Mouse (Mus musculus): ENCODE data around the gene Dgkq. TPM values are rescaled to one million over a fixed set of nuclear protein-coding genes. Genes with fewer than 3 reads are reported as not detected.
A peak's percentile ranks its signal among the peaks of the same experiment; 100 is the strongest.
"Not testable (repeated sequence)": the region's sequence is repeated elsewhere in the genome, so short reads cannot be mapped to it uniquely, and the experiment has no call there.

Dgkq gene
- polyA plus RNA-seq, 1 experiment from 2014 or later, result 6.6 TPM

- no peak for DNase-seq (ENCODE audit: low spot score)
These were observed 14.1 kb downstream of the Dgkq start for GRCm38 (mm10) chr5:108655381-108655780.

GRCm38 (mm10) chr5:108654444-108654990 lies 15.0 kb downstream of the Dgkq start:
- DNase-seq (ENCODE audit: low spot score), result no peak

GRCm38 (mm10) chr5:108653341-108653740 lies 16.1 kb downstream of the Dgkq start:
- DNase-seq (ENCODE audit: low spot score), result no peak

GRCm38 (mm10) chr5:108651823-108652222 lies 17.6 kb downstream of the Dgkq start:
- peak; percentile 76 for DNase-seq (ENCODE audit: low spot score)

- no peak for DNase-seq (ENCODE audit: low spot score)
These were observed 18.2 kb downstream of the Dgkq start for GRCm38 (mm10) chr5:108651136-108651720.

- no peak for DNase-seq (ENCODE audit: low spot score)
These were observed 19.1 kb downstream of the Dgkq start for GRCm38 (mm10) chr5:108650341-108650740.

GRCm38 (mm10) chr5:108648937-108649576 lies 20.4 kb downstream of the Dgkq start:
- DNase-seq (ENCODE audit: low spot score), result no peak

GRCm38 (mm10) chr5:108647820-108648465 lies 21.5 kb downstream of the Dgkq start:
- DNase-seq (ENCODE audit: low spot score), result no peak

GRCm38 (mm10) chr5:108647311-108647710 lies 22.2 kb downstream of the Dgkq start:
- DNase-seq (ENCODE audit: low spot score), result no peak

GRCm38 (mm10) chr5:108646343-108646660 lies 23.2 kb downstream of the Dgkq start:
- DNase-seq (ENCODE audit: low spot score), result no peak

GRCm38 (mm10) chr5:108645651-108646342 lies 23.7 kb downstream of the Dgkq start:
- DNase-seq (ENCODE audit: low spot score), result no peak

GRCm38 (mm10) chr5:108643674-108644073 lies 25.8 kb downstream of the Dgkq start:
- no peak for DNase-seq (ENCODE audit: low spot score)

- DNase-seq (ENCODE audit: low spot score), result no peak
These were observed 33.3 kb downstream of the Dgkq start for GRCm38 (mm10) chr5:108636172-108636571.

- not testable (repeated sequence) for DNase-seq (ENCODE audit: low spot score)
These were observed 35.4 kb downstream of the Dgkq start for GRCm38 (mm10) chr5:108634088-108634487.

GRCm38 (mm10) chr5:108633676-108634075 lies 35.8 kb downstream of the Dgkq start:
- no peak for DNase-seq (ENCODE audit: low spot score)

GRCm38 (mm10) chr5:108629634-108630483 lies 39.6 kb downstream of the Dgkq start, which contains the start of the genes Gak and Tmem175:
TSS of gene Gak (minus strand) at chr5:108629755.
TSS of gene Tmem175 (plus strand) at chr5:108629770.
- peak; percentile 97 for DNase-seq (ENCODE audit: low spot score)

GRCm38 (mm10) chr5:108628891-108629633 lies 40.4 kb downstream of the Dgkq start:
- peak; percentile 48 for DNase-seq (ENCODE audit: low spot score)

- DNase-seq (ENCODE audit: low spot score), result no peak
These were observed 43.3 kb downstream of the Dgkq start for GRCm38 (mm10) chr5:108626050-108626660.

- DNase-seq (ENCODE audit: low spot score), result no peak
These were observed 47.6 kb downstream of the Dgkq start for GRCm38 (mm10) chr5:108621870-108622269.

GRCm38 (mm10) chr5:108610426-108610825 lies 59.0 kb downstream of the Dgkq start:
- no peak for DNase-seq (ENCODE audit: low spot score)
